ENCODE assay signal across 8 mouse cellular contexts in genomic region chr7:16947959-16948361, GRCm38 (mm10). TPM values are rescaled to one million over a fixed set of nuclear protein-coding genes. Genes with fewer than 3 reads are reported as not detected.
A peak's percentile ranks its signal among the peaks of the same experiment; 100 is the strongest.
DNase-seq lines count a peak whose midpoint lies in the region; ATAC-seq lines count a peak whose summit lies in the region.

No protein-coding gene starts in this region.

- no peak for ATAC-seq in frontal cortex, adult (ENCODE audit: low TSS enrichment)

- intact Hi-C loops in heart, postnatal 14 days (cut with DNase I) = no loop called here

- peak; percentile 56 for DNase-seq in adrenal gland, adult 2 months
- no peak for DNase-seq in adrenal gland, adult 18-20 months (ENCODE audit: low spot score in 2 of 2)
- peak; percentile 69 to 73 for DNase-seq in right cerebral cortex, postnatal 10 days (ENCODE audit: low spot score in 2 of 2)
- DNase-seq in right cerebral cortex, postnatal 4 days = no peak
- peak; percentile 68 to 71 for DNase-seq in heart, postnatal 14 days
- DNase-seq in lung, postnatal 36 days = peak; percentile 29
- DNase-seq in layer of hippocampus, adult 9-10 months (ENCODE audit: low spot score) = no peak

RNA-seq across cellular contexts. Expression of gene Pnmal2, which starts 3.5 kb away (rescaled TPM):
- total RNA-seq in adrenal gland, adult 2 months (2021) = 10 to 100 TPM; 19.7 to 47.9 TPM
- polyA plus RNA-seq in adrenal gland, adult 2 months (2012; rRNA removed) = 9.9 and 10.9 TPM in 2 replicates
- total RNA-seq in adrenal gland, adult 18-20 months (2021) = 10 to 100 TPM; 24.4 to 33.3 TPM
- total RNA-seq in heart, postnatal 14 days (2021) = 1 to 10 TPM; 3.6 to 4.0 TPM

RNA-seq across cellular contexts. Expression of gene Pnmal1, which starts 11.5 kb away (rescaled TPM):
- 1 to 10 TPM; 2.6 to 7.2 TPM for total RNA-seq in adrenal gland, adult 2 months (2021)
- polyA plus RNA-seq in adrenal gland, adult 2 months (2012; rRNA removed) = 0.45 and 0.57 TPM in 2 replicates
- 1 to 10 TPM; 3.5 to 4.0 TPM for total RNA-seq in adrenal gland, adult 18-20 months (2021)
- total RNA-seq in heart, postnatal 14 days (2021) = not detected

RNA-seq across cellular contexts. Expression of gene Calm3, which starts 24.0 kb away (rescaled TPM):
- 100 to 1,000 TPM; 254 to 261 TPM for total RNA-seq in adrenal gland, adult 2 months (2021)
- polyA plus RNA-seq in adrenal gland, adult 2 months (2012; rRNA removed) = 402 and 408 TPM in 2 replicates
- total RNA-seq in adrenal gland, adult 18-20 months (2021) = 100 to 1,000 TPM; 227 to 234 TPM
- total RNA-seq in heart, postnatal 14 days (2021) = 100 to 1,000 TPM; 228 to 250 TPM

RNA-seq across cellular contexts. Expression of gene Gm42372, which starts 34.9 kb away (rescaled TPM):
- 1 to 10 TPM; 1.1 to 1.6 TPM for total RNA-seq in adrenal gland, adult 2 months (2021)
- polyA plus RNA-seq in adrenal gland, adult 2 months (2012; rRNA removed) = 0.13 and 0.33 TPM in 2 replicates
- total RNA-seq in adrenal gland, adult 18-20 months (2021) = 1 to 10 TPM; 1.6 to 2.0 TPM
- total RNA-seq in heart, postnatal 14 days (2021) = under 1 TPM; 0.07 TPM

RNA-seq across cellular contexts. Expression of gene Ptgir, which starts 41.7 kb away (rescaled TPM):
- 1 to 10 TPM in 1 of 2 experiments, under 1 TPM in 1; 0.98 to 3.8 TPM for total RNA-seq in adrenal gland, adult 2 months (2021)
- 4.0 and 4.8 TPM in 2 replicates for polyA plus RNA-seq in adrenal gland, adult 2 months (2012; rRNA removed)
- 1 to 10 TPM in 1 of 2 experiments, under 1 TPM in 1; 0.96 to 1.1 TPM for total RNA-seq in adrenal gland, adult 18-20 months (2021)
- total RNA-seq in heart, postnatal 14 days (2021) = 1 to 10 TPM; 1.4 to 1.6 TPM

Comparison
In these comparisons a context has a peak if more than half of its experiments do, and no peak if none do; other contexts are left out.
1. DNase-seq: peak in adrenal gland, adult 2 months (single experiment), right cerebral cortex, postnatal 10 days (2 of 2), heart, postnatal 14 days (2 of 2) and lung, postnatal 36 days (single experiment); none in adrenal gland, adult 18-20 months (0 of 2), right cerebral cortex, postnatal 4 days (single experiment) and layer of hippocampus, adult 9-10 months (single experiment).
2. RNA of gene Pnmal2, which starts 3.5 kb away (total RNA-seq): 19.7 to 47.9 TPM in adrenal gland, adult 2 months and 24.4 to 33.3 TPM in adrenal gland, adult 18-20 months; 3.6 to 4.0 TPM in heart, postnatal 14 days; every median in the first group is over 4 times any median in the second.